Mouse (Mus musculus) kidney, adult 2 months (tissue): ENCODE data around the gene Smad6.

Experiments used
- CTCF ChIP-seq: fragments of 200-500 bp; conservative IDR thresholded peaks from 2 replicates; pipeline ENCODE4 v1.5.1; 2011; ENCODE audit warnings: low read depth, mild to moderate bottlenecking, control low read depth, low read length, moderate library complexity, mixed read lengths; ENCODE audit not compliant: insufficient read depth, insufficient read length
- POLR2A ChIP-seq: fragments of 200-500 bp; IDR thresholded peaks from one replicate; pipeline ENCODE4 v1.6.1; 2011; ENCODE audit warnings: low read depth, low read length, control low read depth

GRCm38 (mm10) chr9:63923190-63923717 is 98.6 kb downstream of the Smad6 start:
- TF ChIP-seq CTCF, result no peak
- no peak for TF ChIP-seq POLR2A
